Mouse (Mus musculus): Measurements from ENCODE around the gene Prkn.

DNA sequence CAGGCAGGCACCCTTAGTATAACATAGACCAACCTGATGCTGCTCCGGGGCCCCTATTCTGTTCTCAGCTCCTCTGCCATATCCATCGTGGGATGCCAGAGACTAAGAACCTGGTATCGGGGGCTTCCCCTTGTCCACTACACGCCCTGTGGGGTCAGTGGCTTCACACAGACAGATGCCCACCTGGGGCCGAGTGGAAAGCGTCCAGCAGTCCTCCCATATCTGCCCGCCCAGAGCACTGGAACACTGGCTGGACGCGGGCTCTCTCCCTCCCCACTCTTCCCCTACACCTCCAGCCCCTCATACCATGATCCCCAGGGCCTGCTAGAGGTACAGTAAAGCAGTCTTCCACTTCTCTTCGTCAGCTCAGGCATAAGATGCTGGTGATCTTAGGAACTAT is 277.3 kb downstream of the Prkn start:
- TF ChIP-seq CTCF (IDR thresholded peaks at IDR 0.05; ENCODE audit: borderline replicate concordance, insufficient read depth, low read length) (no peak), POLR2A (IDR thresholded peaks at IDR 0.05; ENCODE audit: low read depth, low read length) (no peak)
